7 mouse cellular contexts compared by ENCODE assay signal in the genomic region with DNA sequence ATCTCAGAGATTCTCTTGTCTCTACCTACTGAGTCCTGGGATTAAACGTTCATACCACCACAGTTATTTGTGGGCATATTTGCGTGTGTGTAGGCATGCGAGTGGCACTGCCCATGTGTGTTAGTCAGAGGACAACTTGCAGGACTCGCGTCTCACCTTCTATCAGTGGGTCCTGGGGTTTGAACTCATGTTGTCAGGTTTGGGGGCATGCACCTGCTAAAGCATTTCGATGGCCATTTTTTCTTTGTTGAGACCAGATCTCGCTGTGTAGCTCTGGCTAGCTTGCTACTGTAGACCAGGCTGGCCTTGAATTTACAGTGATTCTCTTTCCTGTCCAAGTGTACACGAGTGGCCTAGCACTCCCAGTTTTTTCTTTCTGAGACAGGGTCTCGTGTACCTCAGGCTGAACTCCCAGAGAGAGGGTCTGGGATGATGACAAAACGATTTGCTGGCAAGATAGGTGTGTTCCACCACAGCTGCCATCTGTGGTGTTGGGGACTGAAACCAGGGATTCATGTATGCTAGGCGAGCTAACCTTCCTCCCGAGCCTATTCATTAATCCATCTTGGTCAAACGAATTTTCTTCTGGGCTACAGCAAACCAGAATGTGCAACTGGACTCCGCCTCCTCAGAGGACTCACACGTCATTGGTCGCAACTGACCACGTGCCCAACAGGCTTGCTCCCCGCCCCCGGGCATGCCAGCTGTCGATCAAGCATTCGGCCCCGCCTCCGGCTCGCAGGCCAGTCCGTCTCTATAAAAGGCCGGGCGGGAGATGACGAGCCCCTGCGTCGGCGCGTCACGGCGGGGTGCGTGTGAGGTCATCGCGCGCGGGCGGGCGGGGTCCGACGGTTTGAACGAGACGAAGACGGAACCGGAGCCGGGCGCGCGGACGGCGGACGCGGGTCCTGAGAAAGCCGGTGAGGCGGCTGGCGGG. TPM values are rescaled to one million over a fixed set of nuclear protein-coding genes. Genes with fewer than 3 reads are reported as not detected.
DNase-seq lines count a peak whose midpoint lies in the region; ATAC-seq lines count a peak whose summit lies in the region.

TSS of gene Mapre1 (plus strand) at position 775 of the 937 bp plus-strand sequence.

- no peaks in the 10 kb centered on the region for H3K36me3 ChIP-seq in embryonic facial prominence, embryonic 11.5 days (replicated peaks; ENCODE audit: control insufficient read depth, insufficient read depth, low read depth, low read length)
- peaks cover 11% of the 10 kb centered on the region for H3K36me3 ChIP-seq in limb, embryonic 10.5 days
- H3K36me3 ChIP-seq in midbrain, embryonic 13.5 days, result no peaks in the 10 kb centered on the region

- H3K9me3 ChIP-seq in embryonic facial prominence, embryonic 11.5 days (replicated peaks; ENCODE audit: control insufficient read depth, low read length), result no peaks in the 10 kb centered on the region
- no peaks in the 10 kb centered on the region for H3K9me3 ChIP-seq in limb, embryonic 10.5 days (replicated peaks)
- H3K9me3 ChIP-seq in midbrain, embryonic 13.5 days, result no peaks in the 10 kb centered on the region

- H3K27ac ChIP-seq in embryonic facial prominence, embryonic 11.5 days (replicated peaks; ENCODE audit: low read depth, low read length), result peak within 1 kb of the TSS; percentile 88
- peak within 1 kb of the TSS; percentile 98 for H3K27ac ChIP-seq in limb, embryonic 10.5 days
- H3K27ac ChIP-seq in midbrain, embryonic 13.5 days, result peak within 1 kb of the TSS; percentile 96

- peak within 1 kb of the TSS; percentile 66 for H3K4me2 ChIP-seq in embryonic facial prominence, embryonic 11.5 days (ENCODE audit: low read depth, low read length)
- peak within 1 kb of the TSS; percentile 70 for H3K4me2 ChIP-seq in midbrain, embryonic 13.5 days (replicated peaks)

- H3K9ac ChIP-seq in embryonic facial prominence, embryonic 11.5 days (replicated peaks; ENCODE audit: low read length), result peak within 1 kb of the TSS; percentile 94
- peak within 1 kb of the TSS; percentile 81 for H3K9ac ChIP-seq in midbrain, embryonic 13.5 days (replicated peaks)

- no peaks in the 10 kb centered on the region for H3K27me3 ChIP-seq in embryonic facial prominence, embryonic 11.5 days (ENCODE audit: control insufficient read depth, insufficient read depth, low read length)
- H3K27me3 ChIP-seq in limb, embryonic 10.5 days (ENCODE audit: low read depth, poor library complexity, severe bottlenecking), result no peaks in the 10 kb centered on the region
- H3K27me3 ChIP-seq in midbrain, embryonic 13.5 days, result no peaks in the 10 kb centered on the region

- peak; percentile 93 for ATAC-seq in embryonic facial prominence, embryonic 11.5 days (replicated peaks; ENCODE audit: insufficient number of reproducible peaks, low FRiP score, low TSS enrichment, low read depth)
- peak; percentile 91 for ATAC-seq in granulocyte monocyte progenitor cell, adult 5-6 weeks (replicated peaks; ENCODE audit: poor library complexity, severe bottlenecking)
- peak; percentile 95 for ATAC-seq in midbrain, embryonic 13.5 days

- H3K4me1 ChIP-seq in embryonic facial prominence, embryonic 11.5 days (ENCODE audit: control insufficient read depth, insufficient read depth, low read length), result no peaks in the 10 kb centered on the region
- peaks cover 23% of the 10 kb centered on the region for H3K4me1 ChIP-seq in limb, embryonic 10.5 days
- H3K4me1 ChIP-seq in midbrain, embryonic 13.5 days (replicated peaks), result peaks cover 38% of the 10 kb centered on the region

- WGBS in embryonic facial prominence, embryonic 11.5 days, result 11% methylated on average over 57 of the region's 58 CpGs
- 11% methylated on average over 58 of the region's 58 CpGs for WGBS in limb, embryonic 10.5 days
- 10% methylated on average over 57 of the region's 58 CpGs for WGBS in midbrain, embryonic 13.5 days

- DNase-seq in adrenal gland, postnatal 14 days, result peak; percentile 100
- DNase-seq in embryonic facial prominence, embryonic 11.5 days (ENCODE audit: low spot score), result peak; percentile 100
- peak; percentile 99 for DNase-seq in kidney, adult 11 months
- DNase-seq in limb, embryonic 10.5 days (ENCODE audit: low spot score), result peak; percentile 100
- DNase-seq in spleen, adult 12 weeks (ENCODE audit: low spot score), result peak; percentile 99

- H3K4me3 ChIP-seq in embryonic facial prominence, embryonic 11.5 days (ENCODE audit: low read depth, low read length), result peak within 1 kb of the TSS; percentile 81
- peak within 1 kb of the TSS; percentile 72 for H3K4me3 ChIP-seq in limb, embryonic 10.5 days
- H3K4me3 ChIP-seq in midbrain, embryonic 13.5 days (replicated peaks), result peak within 1 kb of the TSS; percentile 73

RNA-seq across cellular contexts. Expression of gene Mapre1, which starts in this region (rescaled TPM):
- 99.4 and 105 TPM in 2 replicates for total RNA-seq in adrenal gland, postnatal 14 days (2021)
- 340 and 368 TPM in 2 replicates for polyA plus RNA-seq in embryonic facial prominence, embryonic 11.5 days (2014; fragmentation: Nextera tagmentation; extraction: Ambion mirVana)
- total RNA-seq in granulocyte monocyte progenitor cell, adult 5-6 weeks (2014; fragmentation: Nextera tagmentation), result 84.8 and 88.9 TPM in 2 replicates
- 218 and 268 TPM in 2 replicates for total RNA-seq in granulocyte monocyte progenitor cell, adult 5-6 weeks (2017)
- polyA plus RNA-seq in limb, embryonic 10.5 days (2016; fragmentation: Nextera tagmentation; extraction: Ambion mirVana), result 256 and 264 TPM in 2 replicates
- polyA plus RNA-seq in midbrain, embryonic 13.5 days (2015; fragmentation: Nextera tagmentation; extraction: Ambion mirVana), result 374 and 420 TPM in 2 replicates

Comparison
In these comparisons a context has a peak if more than half of its experiments do, and no peak if none do; other contexts are left out.
1. Peak in every context shown above with its lines: DNase-seq, ATAC-seq, H3K4me3 ChIP-seq and H3K27ac ChIP-seq.